Mouse (Mus musculus) heart, postnatal 0 days (tissue): ENCODE data around the gene Fscn2.

Experiments used
- CTCF ChIP-seq: IDR thresholded peaks from 2 replicates; pipeline ENCODE4 v1.5.1; 2016; ENCODE audit warnings: antibody characterized with exemption, control low read depth, low read depth
- EP300 ChIP-seq: IDR thresholded peaks from 2 replicates; pipeline ENCODE4 v1.6.1; 2016; ENCODE audit warnings: antibody characterized with exemption, low read depth

GRCm38 (mm10) chr11:120312069-120312468, 49.3 kb upstream of the Fscn2 start:
- TF ChIP-seq CTCF = no peak
- no peak for TF ChIP-seq EP300
